Mouse (Mus musculus) bone marrow macrophage, adult 2 months (primary cell): Measurements from ENCODE around the gene Tmem115.

Source experiments
- CTCF ChIP-seq: IDR thresholded peaks from 2 replicates; pipeline ENCODE4 v1.5.1; 2012; ENCODE audit warnings: low read depth, mild to moderate bottlenecking, low read length, moderate library complexity
- POLR2A ChIP-seq: IDR thresholded peaks from 2 replicates; pipeline ENCODE4 v1.6.1; 2012; ENCODE audit warnings: mild to moderate bottlenecking, low read depth, low read length, borderline replicate concordance

- TF ChIP-seq CTCF (no peak), POLR2A (no peak)
Measured at GRCm38 (mm10) chr9:107542721-107543120, 9.0 kb downstream of the Tmem115 start.
